Mouse (Mus musculus): ENCODE measurements around the gene Hira.
"Not testable (repeated sequence)": the region's sequence is repeated elsewhere in the genome, so short reads cannot be mapped to it uniquely, and the experiment has no call there.

Hira gene

DNA sequence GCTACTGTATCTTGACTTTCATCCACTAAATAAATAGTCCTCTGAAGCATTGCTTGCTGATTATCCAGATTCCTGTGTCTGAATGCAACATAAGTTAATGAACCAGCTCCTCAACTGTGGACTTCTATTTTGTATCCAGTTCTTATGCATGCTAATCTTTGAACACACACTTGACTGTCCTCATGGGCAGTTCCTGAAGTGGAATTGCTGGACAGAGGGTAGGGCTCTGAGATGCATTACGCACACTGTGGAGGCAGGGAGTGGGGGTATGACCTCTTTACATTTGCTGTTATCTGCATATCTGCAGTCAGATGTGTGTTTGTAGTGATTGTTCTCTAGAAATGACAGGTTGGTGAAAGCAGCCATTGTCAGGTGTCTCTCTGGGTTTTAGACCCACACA is 51.1 kb downstream of the Hira start:
- no peak for DNase-seq

DNA sequence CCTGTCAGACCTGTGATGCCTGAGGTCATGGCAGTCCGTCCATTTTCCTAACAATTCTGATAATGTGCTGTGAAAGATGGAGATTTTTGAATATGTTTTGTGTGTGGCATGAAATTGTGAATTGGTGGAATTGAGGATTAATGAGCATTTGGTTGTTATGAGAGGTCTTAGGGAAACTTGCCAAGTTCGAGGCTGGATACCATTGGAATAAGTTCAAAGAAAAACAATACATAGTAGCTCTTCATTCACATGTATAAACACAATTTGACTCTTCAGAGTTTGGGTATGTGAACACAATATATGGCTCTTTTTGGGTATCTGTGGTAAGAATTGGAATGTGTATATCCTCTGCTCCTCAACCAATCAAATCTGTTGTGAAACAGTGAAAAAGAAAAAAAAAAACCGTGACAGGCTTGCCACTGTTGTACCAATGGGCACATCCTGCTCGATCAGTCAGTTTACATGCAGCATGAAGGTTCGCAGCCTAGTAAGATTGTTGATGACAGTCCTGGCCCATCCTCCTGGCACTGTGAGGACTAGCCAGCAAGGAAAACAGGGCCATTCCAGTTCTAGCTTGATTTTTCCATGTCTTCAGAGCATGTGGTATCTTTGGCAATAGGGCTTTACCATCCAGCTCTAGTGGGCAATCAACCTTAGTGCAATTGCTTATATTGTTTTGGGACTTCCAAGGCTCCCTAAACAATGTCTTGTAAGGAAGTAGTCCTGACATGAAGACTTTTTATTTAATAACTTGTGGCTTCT is 61.7 kb downstream of the Hira start:
- no peak for DNase-seq

DNA sequence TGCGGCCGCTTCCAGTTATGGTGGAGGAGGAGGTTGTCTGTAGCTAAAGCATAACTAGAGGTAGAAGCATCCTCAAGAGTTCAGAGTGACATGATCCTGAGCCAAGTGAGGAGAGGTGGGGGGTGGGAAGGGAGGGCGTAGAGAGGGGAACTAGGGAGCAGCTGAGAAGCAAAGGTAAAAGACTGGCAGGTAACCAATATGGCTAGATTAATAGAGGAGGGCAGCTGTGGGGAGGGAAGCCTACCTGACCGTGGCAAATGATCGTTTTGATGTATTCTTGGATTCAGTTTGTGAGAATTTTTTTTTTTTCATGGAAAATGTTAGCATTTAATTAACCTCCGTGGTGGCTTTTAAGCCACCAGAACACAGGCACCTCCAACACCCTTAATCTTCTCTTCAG is 67.1 kb downstream of the Hira start:
- DNase-seq = no peak

DNA sequence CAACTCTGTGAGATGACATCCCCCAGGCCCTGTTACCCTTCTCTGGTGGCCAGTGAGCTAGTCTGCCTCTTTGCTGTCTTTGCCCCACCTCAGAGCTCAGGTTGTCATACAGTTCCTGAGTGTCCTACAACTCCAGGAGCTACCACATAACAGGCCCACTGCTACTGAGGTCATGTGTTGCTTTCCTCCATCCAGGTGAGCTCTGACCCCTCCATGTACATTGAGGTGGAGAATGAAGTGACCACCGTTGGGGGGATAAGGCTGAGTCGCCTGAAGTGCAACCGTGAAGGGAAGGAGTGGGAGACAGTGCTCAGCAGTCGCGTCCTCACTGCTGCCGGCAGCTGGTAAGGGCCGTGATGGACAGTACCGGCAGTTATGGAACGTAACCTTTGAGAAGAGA is 72.1 kb downstream of the Hira start:
- no peak for DNase-seq

DNA sequence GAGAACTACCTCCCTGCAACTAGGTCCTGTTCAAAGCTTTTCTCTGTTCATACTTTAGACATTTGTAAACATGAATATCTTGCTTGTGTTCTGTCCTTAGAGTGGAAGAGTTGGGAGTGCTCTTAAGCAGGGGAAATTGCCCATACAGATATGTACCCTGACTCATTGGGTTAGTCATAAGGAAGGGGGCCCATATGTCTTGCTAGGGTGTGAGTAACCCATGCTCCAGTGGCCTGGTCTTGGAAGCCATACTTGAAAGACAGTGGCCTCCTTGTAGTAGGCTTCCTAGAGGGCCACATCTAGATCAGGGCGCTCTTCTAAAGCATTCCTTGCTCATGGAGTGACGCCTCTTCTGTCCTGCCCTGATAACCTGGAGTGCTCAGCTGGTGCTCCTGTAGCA is 73.5 kb downstream of the Hira start:
- DNase-seq = no peak

DNA sequence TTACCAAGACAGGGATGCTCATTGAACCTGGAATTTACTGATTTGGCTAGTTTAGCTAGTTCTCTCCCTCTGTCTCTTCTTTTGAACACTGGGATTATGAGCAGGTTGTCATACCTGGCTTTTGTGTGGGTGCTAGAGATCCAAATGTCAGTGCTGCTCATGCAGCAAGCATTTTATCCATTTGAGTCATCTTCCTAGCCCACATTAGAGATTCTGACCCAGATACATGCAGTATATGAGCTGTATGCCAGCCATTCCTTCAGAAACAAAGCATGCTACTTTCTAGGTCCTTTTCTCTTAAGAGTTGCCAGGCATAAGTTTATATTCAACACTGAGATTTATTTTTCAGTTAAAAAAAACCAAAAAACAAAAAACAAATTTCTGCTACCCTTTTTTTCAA is 76.0 kb downstream of the Hira start:
- no peak for DNase-seq

DNA sequence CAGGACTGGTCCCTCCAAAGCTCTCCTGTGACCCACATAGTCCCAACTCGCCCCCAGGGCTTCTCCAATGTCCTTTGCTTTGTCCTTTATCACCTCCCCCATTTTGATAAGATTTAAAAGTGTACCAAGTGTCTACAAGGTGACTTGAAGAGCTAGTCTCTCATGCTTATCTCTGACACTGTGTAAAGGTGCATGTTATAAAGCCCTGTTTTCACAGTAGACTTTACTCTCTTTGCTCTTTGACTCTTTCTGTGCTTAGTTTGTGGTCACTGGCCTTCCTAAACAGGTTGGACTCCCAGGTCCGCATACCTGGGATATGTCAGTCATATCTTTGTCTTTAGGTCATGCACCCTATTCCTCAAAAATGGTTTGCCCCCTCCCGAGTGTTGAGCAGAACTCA is 78.2 kb downstream of the Hira start:
- DNase-seq = no peak

DNA sequence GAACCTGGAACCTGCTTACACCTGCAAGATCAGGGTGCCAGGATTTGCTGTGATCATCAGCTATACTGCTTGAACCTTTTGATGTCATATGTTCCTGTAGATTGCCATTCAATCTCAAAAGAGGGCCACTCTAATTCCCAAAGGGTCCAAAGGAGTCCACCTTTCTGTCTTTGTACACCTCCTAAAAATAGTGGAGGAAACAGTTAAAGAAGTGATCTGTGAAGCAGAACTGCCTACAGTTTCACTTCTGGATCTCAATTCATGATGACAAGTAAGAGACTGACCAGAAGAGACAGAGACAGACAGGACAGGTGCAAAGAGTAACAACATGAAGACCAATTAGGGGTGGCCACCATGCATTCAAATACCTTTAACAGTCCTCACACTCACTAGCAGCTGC is 86.6 kb downstream of the Hira start:
- no peak for DNase-seq

DNA sequence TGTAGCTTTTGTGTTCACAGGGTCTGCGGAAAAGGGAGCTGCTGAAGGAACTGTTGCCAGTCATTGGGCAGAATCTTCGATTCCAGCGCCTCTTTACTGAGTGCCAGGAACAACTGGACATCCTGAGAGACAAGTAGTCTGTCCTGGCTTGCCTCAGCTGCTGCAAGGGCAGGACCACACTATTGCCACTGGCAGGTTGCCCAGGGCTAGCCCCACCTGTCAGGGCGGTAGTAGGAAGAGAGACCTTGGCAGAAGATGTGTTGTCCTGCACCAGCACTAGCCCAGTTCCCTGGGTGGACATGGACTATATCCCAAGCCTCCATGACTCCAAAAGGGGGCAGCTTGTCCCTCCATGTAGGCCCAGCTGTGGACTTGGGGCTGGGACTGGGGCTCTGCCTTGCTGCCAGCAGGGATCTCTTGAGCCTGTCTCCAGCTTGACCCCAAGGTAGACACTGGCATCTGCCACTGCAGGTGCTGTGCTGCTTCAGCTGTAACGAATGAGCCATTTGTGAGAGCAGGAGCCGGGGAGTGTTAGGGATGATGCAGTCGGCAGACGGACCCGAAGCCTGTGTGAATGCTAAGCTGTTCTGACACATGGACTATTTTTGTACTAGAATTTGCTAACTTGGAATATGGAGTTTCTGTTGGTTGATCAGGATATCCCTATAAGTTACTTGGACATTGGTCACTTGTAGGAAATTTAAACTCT is 92.7 kb downstream of the Hira start:
- DNase-seq = no peak

DNA sequence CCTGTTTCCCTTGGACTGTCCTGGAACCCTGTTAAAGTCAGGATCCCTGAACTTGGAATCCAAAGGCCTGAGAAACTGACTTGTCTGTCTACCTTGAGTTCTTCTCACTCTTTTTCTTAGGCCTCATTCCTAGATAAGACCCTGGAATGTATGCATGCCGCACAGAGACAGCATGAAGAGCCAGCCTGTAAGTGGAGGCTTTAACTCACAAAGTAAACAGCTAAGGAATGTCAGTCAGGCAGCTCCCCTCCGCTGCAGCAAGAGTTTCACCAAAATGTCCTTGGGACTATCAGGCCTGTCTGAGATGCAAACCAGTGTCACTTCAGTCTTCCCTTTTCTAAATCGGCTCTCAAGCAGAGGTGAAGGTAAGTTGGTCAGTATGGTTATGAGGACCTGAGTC is 94.0 kb downstream of the Hira start:
- DNase-seq = no peak

DNA sequence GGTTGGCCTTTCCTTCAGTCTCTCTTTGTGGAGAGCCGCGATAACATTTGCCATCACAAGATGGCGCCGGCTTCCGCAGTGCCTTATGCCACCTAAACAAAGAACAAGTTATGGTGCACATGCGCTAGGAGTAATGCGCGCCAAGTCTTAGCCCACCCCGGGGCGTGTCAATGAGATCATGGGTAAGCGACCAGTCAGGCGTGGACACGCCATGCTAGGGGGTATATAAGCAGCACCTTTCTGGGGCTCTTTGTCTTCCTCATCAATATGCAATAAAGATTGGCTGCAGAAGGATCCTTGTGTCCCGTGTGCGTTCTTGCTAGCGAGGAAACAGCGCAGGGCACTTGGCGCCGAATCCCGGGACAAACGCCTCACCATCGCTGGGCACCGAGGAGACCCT is 98.8 kb downstream of the Hira start:
- DNase-seq = not testable (repeated sequence)

DNA sequence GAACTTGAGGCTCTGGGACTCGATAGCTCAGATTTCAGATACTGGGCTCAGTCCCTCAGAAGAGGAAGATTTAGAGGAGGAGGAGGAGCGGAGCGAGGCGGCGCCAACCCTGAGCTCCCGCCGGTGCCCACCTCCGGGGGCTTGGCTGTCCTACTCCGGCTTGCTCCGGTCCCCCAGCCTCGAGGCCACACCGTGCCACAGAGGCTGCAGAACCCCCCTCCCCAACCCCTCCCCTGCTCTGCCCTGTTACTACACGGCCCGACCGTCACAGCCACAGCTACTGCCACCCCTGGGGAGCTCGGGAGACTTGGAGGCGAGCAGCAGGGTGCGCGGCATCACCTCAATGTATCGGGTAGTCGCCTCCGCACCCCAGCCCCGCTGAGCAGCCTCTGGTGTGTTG is 99.5 kb downstream of the Hira start:
- no peak for DNase-seq

DNA sequence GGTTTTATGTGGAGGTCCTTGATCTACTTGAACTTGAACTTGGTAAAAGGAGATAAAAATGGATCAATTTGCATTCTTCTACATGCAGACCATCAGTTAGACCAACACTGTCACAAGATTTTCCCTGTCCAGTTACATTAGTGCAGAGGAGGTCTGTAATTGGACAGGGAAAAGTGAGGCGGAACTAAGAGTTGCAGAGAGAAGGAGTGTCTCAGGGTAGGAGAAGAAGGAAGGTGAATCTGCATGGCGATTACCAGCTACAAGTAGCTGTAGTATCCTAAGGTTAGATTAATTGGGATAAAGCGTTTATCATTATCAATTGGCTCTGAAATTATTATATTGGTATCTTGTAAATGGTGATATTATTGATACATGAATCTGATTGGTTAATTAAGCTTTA is 109.5 kb downstream of the Hira start:
- DNase-seq = no peak

DNA sequence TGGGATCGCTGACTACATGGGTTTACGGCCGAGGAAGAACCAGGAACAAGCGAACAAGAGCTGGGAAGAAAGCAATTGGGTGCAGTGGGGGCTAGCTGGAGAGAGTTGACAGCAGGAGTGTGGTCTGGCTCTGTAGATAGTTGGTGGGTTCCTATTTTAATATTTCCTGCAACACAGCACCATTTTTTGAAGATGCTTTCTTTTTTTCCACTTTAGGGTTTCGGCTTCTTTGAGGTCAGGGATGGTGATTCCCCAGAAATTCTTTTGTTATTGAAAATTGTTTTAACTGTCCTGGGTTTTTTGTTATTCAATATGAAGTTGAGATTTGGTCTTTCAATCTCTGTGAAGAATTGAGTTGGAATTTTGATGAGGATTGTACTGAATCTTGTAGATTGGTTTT is 110.0 kb downstream of the Hira start:
- no peak for DNase-seq

DNA sequence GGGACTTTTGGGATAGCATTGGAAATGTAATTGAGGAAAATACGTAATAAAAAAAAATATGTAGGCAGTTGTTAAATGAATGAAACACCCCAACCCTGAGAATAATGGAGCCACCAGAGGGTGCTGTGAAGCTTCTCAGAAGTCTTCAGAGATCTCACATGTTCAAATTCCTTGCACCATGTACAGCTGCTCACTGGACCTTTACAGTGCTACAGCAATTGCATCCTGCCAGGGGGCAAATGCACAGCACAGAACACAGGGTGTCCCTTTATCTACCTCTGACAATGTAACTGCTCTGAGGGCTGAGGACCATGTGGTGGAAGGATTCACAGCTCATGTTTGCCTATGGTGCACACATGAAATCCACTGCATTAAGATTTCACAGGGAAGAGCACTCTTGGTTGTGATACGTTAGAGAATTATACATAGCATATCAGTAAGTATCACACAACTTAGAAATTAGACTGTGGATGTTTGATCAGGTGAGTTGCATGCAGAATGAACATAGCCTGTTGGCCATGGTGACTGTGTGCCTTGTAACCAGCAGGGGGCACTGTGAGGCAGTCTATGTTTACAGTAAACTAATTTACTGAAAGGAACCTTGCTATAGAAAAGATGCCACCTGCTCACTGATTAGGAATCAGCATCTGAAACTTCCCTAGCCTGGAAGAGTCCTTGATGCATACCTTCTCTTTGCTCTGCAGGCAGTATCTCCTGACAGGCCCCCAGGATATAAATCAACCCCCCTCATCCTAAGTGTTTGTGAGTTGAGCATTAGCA is 126.0 kb downstream of the Hira start:
- DNase-seq = peak; percentile 5

DNA sequence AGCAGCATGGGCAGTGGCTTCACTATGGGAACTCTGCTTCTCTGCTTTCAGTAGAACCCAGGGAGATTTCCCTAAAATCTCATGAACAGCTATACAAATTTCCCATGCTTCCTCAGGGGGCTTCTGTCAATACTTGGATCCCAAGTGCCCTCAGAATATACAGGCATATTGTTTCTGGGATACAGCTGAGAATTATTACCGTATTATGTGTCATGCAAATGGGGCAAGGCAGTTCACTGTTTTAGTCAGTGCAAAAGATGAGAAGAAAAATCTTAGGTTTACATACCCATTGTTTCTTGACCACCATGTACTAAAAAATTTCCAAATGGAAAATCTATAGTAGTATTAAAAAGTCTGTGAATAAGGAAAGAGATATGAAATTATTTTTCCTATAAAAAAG is 126.9 kb downstream of the Hira start:
- no peak for DNase-seq

DNA sequence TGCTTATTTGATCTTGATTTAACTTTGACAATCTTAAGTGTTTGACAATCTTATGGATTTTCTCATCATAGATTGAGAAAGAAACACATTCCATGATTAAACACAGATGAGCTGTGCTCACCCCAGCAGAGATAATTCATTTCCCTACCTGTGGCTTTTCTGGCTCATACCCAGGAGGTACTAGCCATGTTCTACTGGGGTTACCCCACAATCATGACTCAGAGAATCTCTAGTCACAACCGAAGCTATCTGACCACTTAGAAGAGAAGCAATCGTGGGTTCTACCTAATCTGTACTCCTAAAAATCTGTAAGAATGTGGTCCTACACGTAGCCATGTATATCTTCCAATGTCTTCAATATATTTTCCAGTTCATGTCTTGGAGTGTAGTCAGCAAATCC is 128.5 kb downstream of the Hira start:
- DNase-seq = no peak

DNA sequence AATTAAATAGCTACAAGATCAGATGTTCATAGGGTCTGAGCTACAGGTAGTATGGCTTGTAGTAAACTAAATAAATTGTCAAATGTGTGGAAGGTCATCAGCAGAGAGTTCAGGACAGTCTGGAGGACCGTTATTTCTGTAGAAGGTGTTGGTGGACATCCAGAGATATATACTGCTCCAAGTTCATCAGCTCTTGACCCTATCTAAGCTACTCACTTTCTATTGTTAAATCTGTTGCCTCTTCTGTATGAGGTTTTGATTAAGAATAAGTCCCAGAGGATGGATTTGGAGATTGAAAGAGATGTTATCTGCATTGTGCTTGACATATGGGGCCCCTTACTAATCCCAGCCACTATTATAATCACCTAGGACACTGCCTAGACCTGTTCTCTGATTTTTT is 129.9 kb downstream of the Hira start:
- DNase-seq = no peak

DNA sequence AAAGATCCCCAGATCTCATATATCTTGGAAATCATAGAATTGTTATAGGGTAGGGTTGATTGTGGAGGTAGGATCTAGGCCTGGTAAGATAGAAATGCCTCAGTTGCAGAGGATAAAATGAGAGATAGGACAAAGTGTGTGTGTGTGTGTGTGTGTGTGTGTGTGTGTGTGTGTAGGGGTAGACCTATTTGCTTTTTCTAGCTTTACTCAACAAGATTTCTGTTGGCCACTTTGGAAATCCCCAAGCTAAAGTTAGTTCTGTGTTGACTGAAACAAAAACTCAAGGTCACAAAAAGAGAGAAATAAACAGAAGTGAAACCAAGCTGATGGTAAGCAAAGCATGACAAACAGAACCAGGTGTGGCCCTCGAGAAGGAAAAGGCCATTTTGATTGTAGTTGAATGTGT is 130.4 kb downstream of the Hira start:
- DNase-seq = not testable (repeated sequence)

DNA sequence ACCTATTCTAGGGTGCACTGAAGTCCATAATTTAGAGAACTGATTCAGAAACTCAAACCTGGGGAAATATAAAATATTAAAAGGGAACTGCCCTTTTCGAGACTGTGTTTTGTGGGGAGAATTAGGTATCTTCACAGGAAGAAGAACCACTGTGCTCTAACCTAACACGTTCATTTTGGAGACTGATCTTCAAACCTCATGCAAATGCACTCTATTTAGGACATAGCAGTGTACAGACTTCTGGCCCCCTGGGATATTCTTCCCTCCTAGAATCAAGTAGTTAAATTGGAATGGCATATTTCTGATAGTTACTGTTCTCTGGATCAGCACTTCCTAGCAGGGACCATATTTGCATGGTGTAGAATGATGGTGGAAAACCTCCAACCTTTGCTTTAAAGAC is 133.9 kb downstream of the Hira start:
- no peak for DNase-seq

DNA sequence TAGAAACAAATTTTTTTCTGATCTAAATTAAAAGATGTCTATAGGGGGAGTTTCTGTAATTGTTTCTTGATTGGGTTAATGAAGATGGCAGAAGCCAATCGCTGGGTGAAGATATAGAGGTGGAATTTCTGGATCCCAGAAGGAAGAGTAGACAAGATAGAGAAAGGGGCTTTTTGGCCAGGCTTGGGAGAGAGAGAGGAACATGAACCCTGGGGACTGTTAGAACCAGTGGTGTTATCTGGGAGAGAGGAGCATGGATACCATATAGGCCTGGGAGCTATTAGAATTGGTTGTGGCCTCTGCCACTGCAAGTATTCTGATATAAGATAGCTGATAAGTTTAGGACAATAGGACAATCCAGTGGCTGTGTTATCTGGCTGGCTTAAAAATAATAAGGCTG is 136.7 kb downstream of the Hira start:
- DNase-seq = no peak

DNA sequence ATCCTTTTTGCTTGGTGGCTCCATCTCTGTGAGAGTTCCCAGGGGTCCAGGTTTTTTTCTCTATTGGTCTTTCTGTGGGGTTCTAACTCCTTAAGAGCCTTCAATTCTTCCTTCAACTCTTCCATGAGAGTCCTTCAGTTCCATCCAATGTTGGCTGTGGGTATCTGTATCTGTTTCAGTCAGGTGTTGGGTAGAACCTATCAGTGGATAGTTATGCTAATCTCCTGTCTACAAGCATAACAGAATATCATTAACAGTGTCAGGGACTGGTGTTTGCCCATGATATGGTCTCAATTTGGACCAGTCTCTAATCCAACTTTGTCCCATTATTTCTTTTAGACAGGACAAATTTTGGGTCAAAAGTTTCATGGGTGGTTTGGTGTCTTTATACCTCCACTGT is 137.8 kb downstream of the Hira start:
- no peak for DNase-seq

Measured in lung, postnatal 10 days (tissue).